Mouse (Mus musculus): ENCODE data around the gene Vmn2r83.
"Not testable (repeated sequence)": the region's sequence is repeated elsewhere in the genome, so short reads cannot be mapped to it uniquely, and the experiment has no call there.

Vmn2r83 gene

GRCm38 (mm10) chr10:79468431-79468830, at the start of gene Vmn2r83:
TSS of gene Vmn2r83 (plus strand) at chr10:79468731.
- no peak for DNase-seq (ENCODE audit: low spot score)

- DNase-seq (ENCODE audit: low spot score), result not testable (repeated sequence)
These were observed 33.2 kb upstream of the Vmn2r83 start for GRCm38 (mm10) chr10:79435141-79435820.

GRCm38 (mm10) chr10:79495886-79496285, 27.4 kb downstream of the Vmn2r83 start:
- no peak for DNase-seq (ENCODE audit: low spot score)

DNA sequence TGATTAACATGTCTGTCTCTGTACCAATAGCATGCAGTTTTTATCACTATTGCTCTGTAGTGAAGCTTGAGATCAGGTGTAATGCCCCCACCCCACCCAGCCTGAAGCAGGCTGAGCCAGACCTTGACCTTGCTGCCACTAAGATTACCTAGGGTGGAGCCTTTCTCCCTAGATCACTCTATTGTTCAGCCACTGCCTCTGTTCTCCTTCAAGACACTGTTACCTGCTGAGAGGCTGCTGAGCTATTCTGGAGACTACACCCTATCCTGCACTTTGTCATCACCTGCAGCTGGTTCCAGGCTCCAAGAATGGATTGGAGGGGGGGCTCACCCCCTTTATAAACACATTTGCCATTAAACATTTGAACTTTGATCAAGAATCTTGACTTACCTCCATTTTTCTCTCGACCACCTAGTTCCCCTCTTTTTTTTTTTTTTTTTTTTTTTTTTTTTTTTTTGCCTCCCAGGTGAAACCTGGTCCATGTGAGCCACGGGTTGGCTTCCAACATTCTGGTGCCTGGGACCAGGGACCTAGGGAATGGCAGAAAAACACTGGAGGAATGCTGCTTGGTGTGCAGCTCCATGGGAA, 28.3 kb downstream of the Vmn2r83 start:
- no peak for DNase-seq (ENCODE audit: low spot score)

DNA sequence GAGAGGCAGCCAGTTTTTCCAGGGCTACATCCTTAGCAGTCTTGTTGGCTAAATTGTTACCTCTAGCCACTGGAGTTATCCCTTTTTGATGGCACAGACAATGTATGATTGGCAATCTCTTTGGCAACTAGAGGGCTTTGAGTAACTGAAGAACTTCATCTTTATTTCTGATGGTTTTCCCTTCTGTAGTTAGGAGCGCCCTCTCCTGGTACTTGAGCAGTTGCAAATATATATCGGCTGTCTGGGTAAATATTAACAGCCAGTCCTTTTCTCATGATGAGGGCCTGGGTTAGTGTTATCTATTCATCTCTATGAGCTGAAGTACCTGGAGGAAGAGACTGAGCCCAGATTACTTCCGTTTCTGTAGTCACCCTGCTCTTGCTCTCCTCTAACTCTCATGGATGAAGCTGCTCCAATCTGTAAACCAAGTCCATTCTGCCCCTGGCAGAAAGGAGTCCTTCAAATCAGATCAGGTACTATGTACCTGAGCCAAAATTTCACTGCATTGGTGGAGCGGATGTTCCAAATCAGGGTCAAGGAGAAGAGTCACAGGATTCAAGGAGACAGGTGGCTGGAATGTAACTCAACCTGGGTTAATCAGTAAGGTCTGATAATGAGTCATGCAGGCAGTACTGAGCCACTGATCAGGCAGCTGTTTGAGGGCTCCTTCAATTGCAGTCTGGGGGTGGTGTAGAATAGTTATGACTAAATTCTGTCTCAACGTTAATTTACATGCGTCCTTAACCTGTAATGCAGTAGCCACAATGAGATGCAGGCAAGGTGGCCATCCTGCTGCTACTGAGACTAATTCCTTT, 34.5 kb downstream of the Vmn2r83 start:
- no peak for DNase-seq (ENCODE audit: low spot score)

DNA sequence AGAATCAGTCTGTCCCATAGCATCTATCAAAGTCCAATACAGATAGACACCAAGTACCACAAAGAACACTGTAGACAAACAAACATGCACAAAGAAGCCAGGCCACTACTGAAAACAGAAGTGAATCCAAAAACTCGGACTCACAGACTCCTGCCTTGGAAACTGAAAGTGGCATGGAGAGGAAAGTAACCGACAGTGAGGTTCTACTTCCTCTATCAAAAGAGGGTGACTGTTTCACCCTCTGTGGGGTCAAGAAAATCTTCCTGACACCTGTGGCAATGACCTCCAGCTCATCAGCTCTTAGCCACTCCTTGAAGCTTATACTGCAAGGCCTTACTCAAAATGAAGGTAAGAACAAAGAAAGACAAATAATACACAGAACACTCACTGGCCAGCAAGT, 38.2 kb downstream of the Vmn2r83 start:
- DNase-seq (ENCODE audit: low spot score), result no peak

- no peak for DNase-seq (ENCODE audit: low spot score)
These were observed 55.9 kb downstream of the Vmn2r83 start for GRCm38 (mm10) chr10:79524433-79524832.

DNA sequence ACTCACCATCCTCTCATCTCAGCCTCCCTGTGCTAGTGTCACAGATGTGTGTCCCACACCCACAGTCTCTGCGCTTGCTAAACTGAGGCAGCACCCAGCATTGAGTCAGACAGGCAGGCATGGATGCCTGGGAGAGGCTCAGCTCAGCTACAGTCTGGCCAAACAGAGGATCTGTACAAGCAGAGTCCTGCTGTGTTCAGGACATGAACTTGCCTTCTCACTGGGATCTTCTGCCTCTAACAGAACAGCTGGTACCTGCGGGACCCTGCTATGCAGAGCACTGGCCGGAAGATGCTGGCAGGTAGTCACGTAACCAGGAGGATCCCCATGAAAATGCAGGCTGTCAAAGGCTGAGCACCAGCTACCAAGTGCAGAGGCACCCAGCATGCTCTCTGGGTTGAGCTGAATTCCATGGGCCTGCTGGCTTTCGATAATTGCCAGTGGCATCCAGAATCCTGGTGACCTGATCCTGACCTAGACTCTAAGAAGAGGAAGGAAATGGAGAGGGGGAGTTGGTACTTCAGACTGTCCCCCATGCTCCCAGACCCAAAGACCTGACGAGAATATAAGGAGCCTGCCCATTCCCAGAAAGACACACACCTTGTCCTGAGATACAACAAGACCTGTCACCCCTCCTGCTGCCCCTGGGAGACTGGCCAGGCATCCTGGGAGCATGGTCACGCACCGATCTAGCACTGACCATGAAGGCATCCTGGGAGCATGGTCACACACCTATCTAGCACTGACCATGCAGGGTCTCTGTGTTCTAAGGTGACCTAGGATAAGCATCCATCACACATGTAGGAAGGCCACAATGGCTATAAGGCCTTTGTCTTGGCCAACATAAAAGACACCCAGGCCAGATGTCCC, 57.2 kb downstream of the Vmn2r83 start:
- no peak for DNase-seq (ENCODE audit: low spot score)

GRCm38 (mm10) chr10:79526661-79527452, 58.3 kb downstream of the Vmn2r83 start:
- DNase-seq (ENCODE audit: low spot score), result no peak

- DNase-seq (ENCODE audit: low spot score), result no peak
These were observed 58.9 kb downstream of the Vmn2r83 start for GRCm38 (mm10) chr10:79527453-79527845.

- DNase-seq (ENCODE audit: low spot score), result no peak
These were observed 59.5 kb downstream of the Vmn2r83 start for GRCm38 (mm10) chr10:79528081-79528480.

DNA sequence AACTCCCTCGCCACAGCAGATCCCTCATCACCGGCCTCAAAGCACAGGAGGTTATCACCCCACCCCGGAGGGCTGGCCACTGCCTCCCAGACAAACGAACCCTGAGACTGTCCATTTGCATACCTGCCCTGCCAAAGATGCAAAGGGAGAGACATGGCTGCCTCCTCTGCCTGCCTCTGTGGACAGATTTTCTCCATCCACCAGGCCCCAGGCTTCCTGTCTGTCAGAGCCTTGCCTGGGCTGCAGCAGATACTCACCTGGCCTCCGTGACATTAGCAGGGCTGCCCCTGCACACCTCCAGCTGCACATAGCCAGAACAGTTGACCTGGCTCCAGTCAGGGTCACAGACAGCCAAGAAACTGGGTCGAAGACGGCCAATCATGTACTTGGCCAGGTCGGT, 61.7 kb downstream of the Vmn2r83 start:
- DNase-seq (ENCODE audit: low spot score), result no peak

DNA sequence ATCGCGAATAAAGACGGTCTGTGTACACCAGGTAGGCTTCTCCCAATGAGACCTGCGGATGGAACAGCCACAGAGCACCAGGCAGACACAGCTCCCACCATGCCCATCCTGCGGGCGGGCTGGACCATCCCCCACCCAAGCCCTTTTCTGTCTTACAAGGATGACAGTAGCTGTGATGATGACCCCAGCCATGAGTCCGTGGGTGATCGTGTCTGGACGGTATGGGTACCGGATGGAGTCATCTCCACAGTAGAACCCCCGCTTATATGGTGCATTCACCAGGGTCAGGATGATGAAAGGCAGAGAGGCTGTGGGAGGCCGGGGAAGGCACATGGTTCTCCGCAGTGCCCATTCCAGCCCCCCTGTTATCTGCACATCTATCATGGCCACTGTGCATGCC, 62.2 kb downstream of the Vmn2r83 start:
- DNase-seq (ENCODE audit: low spot score), result no peak

- no peak for DNase-seq (ENCODE audit: low spot score)
These were observed 63.1 kb downstream of the Vmn2r83 start for GRCm38 (mm10) chr10:79531593-79531992.

DNA sequence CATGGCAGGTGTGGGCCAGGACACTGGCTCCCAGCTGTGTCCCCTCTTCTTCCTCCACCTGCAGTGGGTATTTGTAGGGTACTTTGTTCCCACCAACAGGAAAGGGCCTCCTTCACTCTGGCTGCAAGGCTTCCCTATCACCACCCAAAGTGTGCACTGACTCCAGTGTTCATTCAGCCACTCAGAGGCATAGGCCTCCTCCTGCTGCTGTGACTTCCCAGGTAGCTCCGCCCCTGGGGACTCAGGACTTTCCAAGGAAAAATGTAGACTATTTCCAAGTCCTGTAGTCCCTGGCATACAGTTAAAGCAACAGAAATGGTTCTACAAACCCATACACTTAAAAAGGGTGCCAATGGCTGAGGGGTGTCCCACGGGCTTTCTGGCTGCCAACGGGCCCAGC, 64.1 kb downstream of the Vmn2r83 start:
- no peak for DNase-seq (ENCODE audit: low spot score)

- peak; percentile 44 for DNase-seq (ENCODE audit: low spot score)
These were observed 64.8 kb downstream of the Vmn2r83 start, which contains the start of gene Plpp2 for GRCm38 (mm10) chr10:79533126-79533911. TSS of gene Plpp2 (minus strand) at chr10:79533796.

DNA sequence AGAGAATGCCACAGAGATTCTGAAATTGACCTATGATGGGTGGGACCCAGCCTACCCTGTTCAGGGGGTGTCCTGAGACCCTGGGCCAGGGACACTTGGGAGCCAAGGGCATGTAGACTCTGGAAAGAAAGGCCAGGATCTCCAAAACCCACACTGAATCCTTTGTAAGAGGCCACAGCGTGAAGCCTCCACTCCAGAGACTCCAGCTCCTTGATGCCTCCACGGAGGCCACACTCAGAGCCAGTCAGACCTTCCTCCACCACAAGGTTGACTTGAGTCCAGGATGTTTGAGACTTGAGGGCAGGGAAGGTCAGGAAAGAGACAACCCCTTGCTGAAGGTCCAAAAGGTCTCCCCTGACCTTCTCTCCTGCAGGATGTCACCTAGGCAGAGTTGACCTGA, 65.9 kb downstream of the Vmn2r83 start:
- no peak for DNase-seq (ENCODE audit: low spot score)

DNA sequence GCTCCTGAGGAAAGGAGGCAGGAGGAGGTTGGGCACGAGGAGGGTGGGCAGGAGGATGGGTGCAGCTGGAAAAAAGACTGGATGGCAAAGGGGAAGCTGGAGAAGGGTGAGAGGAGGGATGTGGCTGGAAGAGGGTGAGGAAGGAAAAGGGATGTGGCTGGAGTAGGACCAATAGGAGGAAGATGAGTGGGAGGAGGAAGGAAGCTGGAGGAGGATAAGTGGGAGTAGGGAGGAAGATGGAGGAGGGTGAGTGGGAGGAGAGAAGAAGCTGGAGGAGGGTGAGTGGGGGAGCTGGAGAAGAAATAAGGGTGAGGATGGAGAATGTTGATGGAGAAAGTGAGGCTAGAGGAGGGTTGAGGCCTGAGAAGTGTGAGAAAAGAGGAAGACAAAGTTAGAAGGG, 66.9 kb downstream of the Vmn2r83 start:
- no peak for DNase-seq (ENCODE audit: low spot score)

GRCm38 (mm10) chr10:79536461-79537080, 68.0 kb downstream of the Vmn2r83 start:
- DNase-seq (ENCODE audit: low spot score), result no peak

GRCm38 (mm10) chr10:79537271-79537670, 68.7 kb downstream of the Vmn2r83 start:
- no peak for DNase-seq (ENCODE audit: low spot score)

Data from left cerebral cortex, adult 11 months (tissue).